Mouse (Mus musculus) brain, adult 2 months (tissue): ENCODE data around the gene Clcf1.
A peak's percentile ranks its signal among the peaks of the same experiment; 100 is the strongest.
"Not testable (repeated sequence)": the region's sequence is repeated elsewhere in the genome, so short reads cannot be mapped to it uniquely, and the experiment has no call there.

ENCODE experiments used
- DNase-seq: peaks from one replicate; pipeline ENCODE4 v3.0.0; 2011; ENCODE audit warnings: low read depth, low spot score

Clcf1 gene

GRCm38 (mm10) chr19:4218293-4218692 lies 4.3 kb downstream of the Clcf1 start:
- DNase-seq: no peak

GRCm38 (mm10) chr19:4218784-4219183 lies 4.7 kb downstream of the Clcf1 start:
- no peak for DNase-seq

GRCm38 (mm10) chr19:4219943-4220342 lies 5.9 kb downstream of the Clcf1 start:
- DNase-seq: no peak

- no peak for DNase-seq
Observed at GRCm38 (mm10) chr19:4220416-4220815, 6.4 kb downstream of the Clcf1 start.

- no peak for DNase-seq
Observed at GRCm38 (mm10) chr19:4220957-4221743, 7.1 kb downstream of the Clcf1 start.

- no peak for DNase-seq
Observed at GRCm38 (mm10) chr19:4222165-4222564, 8.1 kb downstream of the Clcf1 start.

GRCm38 (mm10) chr19:4226779-4227178 lies 12.7 kb downstream of the Clcf1 start:
- DNase-seq: no peak

- no peak for DNase-seq
Observed at GRCm38 (mm10) chr19:4227446-4227845, 13.4 kb downstream of the Clcf1 start.

- DNase-seq: peak; percentile 90
Observed at GRCm38 (mm10) chr19:4227894-4228678, 14.0 kb downstream of the Clcf1 start.

GRCm38 (mm10) chr19:4228891-4229290 lies 14.9 kb downstream of the Clcf1 start:
- no peak for DNase-seq

- DNase-seq: no peak
Observed at GRCm38 (mm10) chr19:4229451-4230076, 15.5 kb downstream of the Clcf1 start.

GRCm38 (mm10) chr19:4230415-4230814 lies 16.4 kb downstream of the Clcf1 start:
- DNase-seq: peak; percentile 37

- DNase-seq: peak; percentile 99
Observed at GRCm38 (mm10) chr19:4231253-4232185, 17.5 kb downstream of the Clcf1 start, which contains the start of gene Pold4. TSS of gene Pold4 (plus strand) at chr19:4231899.

GRCm38 (mm10) chr19:4232186-4232572 lies 18.1 kb downstream of the Clcf1 start:
- peak; percentile 83 for DNase-seq

GRCm38 (mm10) chr19:4232651-4233050 lies 18.6 kb downstream of the Clcf1 start:
- no peak for DNase-seq

- peak; percentile 44 for DNase-seq
Observed at GRCm38 (mm10) chr19:4234548-4234947, 20.5 kb downstream of the Clcf1 start.

- DNase-seq: no peak
Observed at GRCm38 (mm10) chr19:4240247-4240668, 26.2 kb downstream of the Clcf1 start.

- DNase-seq: no peak
Observed at GRCm38 (mm10) chr19:4242416-4242815, 28.4 kb downstream of the Clcf1 start.

GRCm38 (mm10) chr19:4244775-4245174 lies 30.7 kb downstream of the Clcf1 start:
- no peak for DNase-seq

GRCm38 (mm10) chr19:4247010-4247409 lies 33.0 kb downstream of the Clcf1 start:
- no peak for DNase-seq

- DNase-seq: not testable (repeated sequence)
Observed at GRCm38 (mm10) chr19:4248683-4249082, 34.6 kb downstream of the Clcf1 start.
